Mouse (Mus musculus) small intestine, adult 2 months (tissue): Measurements from ENCODE around the gene Sipa1. TPM values are rescaled to one million over a fixed set of nuclear protein-coding genes. Genes with fewer than 3 reads are reported as not detected.
A peak's percentile ranks its signal among the peaks of the same experiment; 100 is the strongest.

Source experiments
- H3K27ac ChIP-seq: fragments of 200-500 bp; 2 replicates; pipeline ENCODE4 v1.5.1; 2012; ENCODE audit warnings: low read depth, low read length, control low read depth, inconsistent platforms; ENCODE audit not compliant: insufficient read depth
- H3K27me3 ChIP-seq: fragments of 200-500 bp; 2 replicates; pipeline ENCODE4 v1.6.1; 2012; ENCODE audit warnings: mild to moderate bottlenecking, moderate library complexity, low read length, inconsistent platforms; ENCODE audit not compliant: control insufficient read depth, insufficient read depth
- H3K36me3 ChIP-seq: fragments of 200-500 bp; 2 replicates; pipeline ENCODE4 v1.6.1; 2012; ENCODE audit warnings: mild to moderate bottlenecking, low read length, control low read depth, inconsistent platforms; ENCODE audit not compliant: control insufficient read depth, insufficient read depth
- H3K4me1 ChIP-seq: fragments of 200-500 bp; 2 replicates; pipeline ENCODE4 v1.6.1; 2012; ENCODE audit warnings: low read length, inconsistent platforms, mixed read lengths; ENCODE audit not compliant: control insufficient read depth, insufficient read depth, insufficient read length
- H3K4me3 ChIP-seq: fragments of 200-500 bp; 2 replicates; pipeline ENCODE4 v1.5.1; 2012; ENCODE audit warnings: low read depth, mild to moderate bottlenecking, control low read depth, inconsistent platforms, low read length, moderate library complexity
- CTCF ChIP-seq: fragments of 200-500 bp; IDR thresholded peaks from 2 replicates; pipeline ENCODE4 v1.5.1; 2012; ENCODE audit warnings: low read depth, mild to moderate bottlenecking, control low read depth, inconsistent platforms, low read length, moderate library complexity, mixed read lengths; ENCODE audit not compliant: insufficient replicate concordance, insufficient read length; ENCODE audit errors: extremely low read depth
- POLR2A ChIP-seq: fragments of 200-500 bp; IDR thresholded peaks from 2 replicates; pipeline ENCODE4 v1.6.1; 2012; ENCODE audit warnings: low read depth, mild to moderate bottlenecking, control low read depth, inconsistent platforms, low read length, moderate library complexity
- WGBS: fragments of 180-500 bp; shearing (Covaris S2); methylation state at CpG from one replicate; pipeline ENCODE4 v1.1.7; 2018; 5-methylcytosine and 5-hydroxymethylcytosine counted together
- polyA plus RNA-seq: library from polyadenylated mRNA; depleted of rRNA; stranded (reverse); fragments of >200 nt; gene quantifications from 2 replicates; pipeline ENCODE4 v1.2.3, GENCODE M21; 2012

Sipa1 gene
- polyA plus RNA-seq, 1 experiment: 54.0 TPM

GRCm38 (mm10) chr19:5641021-5641420, 22.5 kb downstream of the Sipa1 start:
- Histone ChIP-seq H3K4me3 (no peak overlapping the region), H3K27ac (no peak overlapping the region), H3K27me3 (no peaks in the 10 kb centered on the region), H3K4me1 (peaks cover 11% of the 10 kb centered on the region), H3K36me3 (peaks cover 66% of the 10 kb centered on the region)
- WGBS: 90% methylated on average over 17 of the region's 17 CpGs
- TF ChIP-seq CTCF (no peak), POLR2A (no peak)

GRCm38 (mm10) chr19:5640339-5640738, 23.2 kb downstream of the Sipa1 start:
- Histone ChIP-seq H3K36me3 (peaks cover 59% of the 10 kb centered on the region), H3K4me1 (peaks cover 11% of the 10 kb centered on the region), H3K27ac (no peak overlapping the region), H3K27me3 (no peaks in the 10 kb centered on the region), H3K4me3 (no peak overlapping the region)
- WGBS: 83% methylated on average over 9 of the region's 9 CpGs
- TF ChIP-seq POLR2A (no peak), CTCF (no peak)

- Histone ChIP-seq H3K4me1 (peaks cover 11% of the 10 kb centered on the region), H3K27me3 (no peaks in the 10 kb centered on the region), H3K4me3 (peak overlapping the region; percentile 87), H3K27ac (no peak overlapping the region), H3K36me3 (peaks cover 43% of the 10 kb centered on the region)
- 81% methylated on average over 18 of the region's 18 CpGs for WGBS
- TF ChIP-seq CTCF: no peak
- no peak; the same call in 1 of the 2 replicates for TF ChIP-seq POLR2A
These were observed 25.0 kb downstream of the Sipa1 start for GRCm38 (mm10) chr19:5638416-5639005.

- no peak for TF ChIP-seq CTCF
- TF ChIP-seq POLR2A: peak; percentile 62
- WGBS: under 1% methylated on average over 109 of the region's 109 CpGs
- Histone ChIP-seq H3K27ac (peak within 1 kb of the TSS; percentile 94), H3K36me3 (peaks cover 33% of the 10 kb centered on the region), H3K4me1 (peaks cover 11% of the 10 kb centered on the region), H3K27me3 (no peaks in the 10 kb centered on the region), H3K4me3 (peak within 1 kb of the TSS; percentile 87)
These were observed 26.1 kb downstream of the Sipa1 start, which contains the start of gene Rela for GRCm38 (mm10) chr19:5637069-5638047. Rela (plus strand) TSS chr19:5637483.

- Histone ChIP-seq H3K4me1 (peaks cover 11% of the 10 kb centered on the region), H3K27me3 (no peaks in the 10 kb centered on the region), H3K4me3 (peak overlapping the region; percentile 87), H3K36me3 (peaks cover 26% of the 10 kb centered on the region), H3K27ac (peak overlapping the region; percentile 94)
- TF ChIP-seq POLR2A: no peak
- TF ChIP-seq CTCF: no peak; the same call in 1 of the 2 replicates
- WGBS: 5% methylated on average over 12 of the region's 12 CpGs
These were observed 26.9 kb downstream of the Sipa1 start for GRCm38 (mm10) chr19:5636571-5637041.

- WGBS: 21% methylated on average over 7 of the region's 7 CpGs
- Histone ChIP-seq H3K27me3 (no peaks in the 10 kb centered on the region), H3K4me1 (peaks cover 11% of the 10 kb centered on the region), H3K27ac (peak overlapping the region; percentile 94; the same call in 1 of the 2 replicates), H3K4me3 (no peak overlapping the region), H3K36me3 (peaks cover 21% of the 10 kb centered on the region)
- no peak for TF ChIP-seq POLR2A
These were observed 27.4 kb downstream of the Sipa1 start for GRCm38 (mm10) chr19:5636036-5636570.

GRCm38 (mm10) chr19:5632120-5632519, 31.4 kb downstream of the Sipa1 start:
- no peak for TF ChIP-seq POLR2A
- TF ChIP-seq CTCF: no peak
- Histone ChIP-seq H3K27me3 (no peaks in the 10 kb centered on the region), H3K36me3 (no peaks in the 10 kb centered on the region), H3K4me3 (no peak overlapping the region), H3K27ac (no peak overlapping the region), H3K4me1 (peaks cover 4% of the 10 kb centered on the region; the same call in 1 of the 2 replicates)
- WGBS: 86% methylated on average over 9 of the region's 9 CpGs
